Mouse (Mus musculus) adrenal gland, adult 2 months (tissue): ENCODE measurements around the gene Qsox1. TPM values are rescaled to one million over a fixed set of nuclear protein-coding genes. Genes with fewer than 3 reads are reported as not detected.

ENCODE experiments used
- DNase-seq: peaks from one replicate; pipeline ENCODE4 v3.0.0; 2021
- long read RNA-seq: library from polyadenylated mRNA; stranded (forward); transcript quantifications from one replicate; pipeline ENCODE4 v2.0.0, GENCODE M21; 2021
- polyA plus RNA-seq: library from polyadenylated mRNA; depleted of rRNA; stranded (reverse); fragments of >200 nt; gene quantifications from 2 replicates; pipeline ENCODE4 v1.2.3, GENCODE M21; 2012; rRNA removed
- total RNA-seq, 2 experiments: library from RNA; stranded (reverse); gene quantifications; 2 replicates each; pipeline ENCODE4 v1.2.3; 2021

The Qsox1 gene
- total RNA-seq (10 to 100 TPM; 49.6 to 71.8 TPM), polyA plus RNA-seq (66.6 and 82.6 TPM in 2 replicates)
- long read RNA-seq, transcript Qsox1-207 (13 exons, 2,433 nt), result major isoform, 19 of 31 reads
- long read RNA-seq, partial matches to known transcripts, result 6 of 31 reads
- long read RNA-seq, other reads (novel, unspliced or antisense), result 0 of 31 reads

- peak; percentile 93 for DNase-seq
Measured at GRCm38 (mm10) chr1:155812581-155813499, at the start of gene Qsox1. Gene Qsox1, minus strand, starts transcription at chr1:155812889.

- no peak for DNase-seq
Measured at GRCm38 (mm10) chr1:155854926-155855702, 42.4 kb upstream of the Qsox1 start.

GRCm38 (mm10) chr1:155853009-155853408, 40.3 kb upstream of the Qsox1 start:
- no peak for DNase-seq

- DNase-seq, result no peak
Measured at GRCm38 (mm10) chr1:155844235-155844634, 31.5 kb upstream of the Qsox1 start.

- DNase-seq, result peak; percentile 10
Measured at GRCm38 (mm10) chr1:155843538-155843937, 30.8 kb upstream of the Qsox1 start.

- no peak for DNase-seq
Measured at GRCm38 (mm10) chr1:155835667-155836066, 23.0 kb upstream of the Qsox1 start.

GRCm38 (mm10) chr1:155833610-155834009, 20.9 kb upstream of the Qsox1 start:
- DNase-seq, result no peak

- no peak for DNase-seq
Measured at GRCm38 (mm10) chr1:155831958-155832357, 19.3 kb upstream of the Qsox1 start.

- DNase-seq, result peak; percentile 39
Measured at GRCm38 (mm10) chr1:155830861-155831260, 18.2 kb upstream of the Qsox1 start.

GRCm38 (mm10) chr1:155827703-155828295, 15.1 kb upstream of the Qsox1 start:
- no peak for DNase-seq

GRCm38 (mm10) chr1:155826803-155827395, 14.2 kb upstream of the Qsox1 start:
- DNase-seq, result no peak

GRCm38 (mm10) chr1:155825940-155826716, 13.4 kb upstream of the Qsox1 start:
- DNase-seq, result no peak

- DNase-seq, result no peak
Measured at GRCm38 (mm10) chr1:155820646-155821045, 8.0 kb upstream of the Qsox1 start.

GRCm38 (mm10) chr1:155816167-155816566, 3.5 kb upstream of the Qsox1 start:
- DNase-seq, result no peak

- DNase-seq, result no peak
Measured at GRCm38 (mm10) chr1:155811995-155812580, 601 bp downstream of the Qsox1 start.

- no peak for DNase-seq
Measured at GRCm38 (mm10) chr1:155810616-155811015, 2.1 kb downstream of the Qsox1 start.

- DNase-seq, result no peak
Measured at GRCm38 (mm10) chr1:155809706-155810442, 2.8 kb downstream of the Qsox1 start.

GRCm38 (mm10) chr1:155808261-155808660, 4.4 kb downstream of the Qsox1 start:
- DNase-seq, result no peak

- DNase-seq, result peak; percentile 43
Measured at GRCm38 (mm10) chr1:155805607-155806006, 7.1 kb downstream of the Qsox1 start.
